Mouse (Mus musculus): ENCODE measurements around the gene Syngr3. TPM values are rescaled to one million over a fixed set of nuclear protein-coding genes. Genes with fewer than 3 reads are reported as not detected.

Gene Syngr3
- total and polyA plus RNA-seq, 3 experiments, result 0.32 to 3.9 (median 0.33) TPM

DNA sequence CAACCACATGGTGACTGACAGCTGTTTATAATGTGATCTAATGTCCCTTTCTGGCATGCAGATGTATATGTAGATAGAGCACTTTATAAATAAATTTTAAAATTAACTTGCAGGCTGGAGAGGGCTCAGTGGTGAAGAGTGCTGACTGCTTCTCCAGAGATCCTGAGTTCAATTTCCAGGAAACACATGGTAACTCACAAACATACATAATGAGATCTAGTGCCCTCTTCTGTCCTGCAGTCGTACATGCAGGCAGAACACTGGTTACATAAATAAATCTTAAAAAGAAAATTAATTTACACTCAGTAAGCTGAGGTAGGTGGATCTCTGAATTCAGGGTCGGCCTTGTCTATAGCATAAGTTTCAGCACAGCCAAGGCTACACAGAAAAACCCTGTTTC lies 18.9 kb upstream of the Syngr3 start:
- in situ Hi-C loops (cut with MboI; ENCODE audit: low pct_ligation_motif_present, low pct_unique_long_range_greater_than_20kb, low sequenced_read_pairs), result no loop called here
- TF ChIP-seq BHLHE40 (IDR thresholded peaks at IDR 0.05; ENCODE audit: low read depth, low read length) (no peak), RAD21 (IDR thresholded peaks at IDR 0.05; ENCODE audit: low read depth, low read length) (peak; percentile 50), TBP (conservative IDR thresholded peaks at IDR 0.05; ENCODE audit: low read depth, low read length) (0 out of 2 replicates have a peak, but pooled peaks have one; percentile 16), ELF1 (IDR thresholded peaks at IDR 0.05; ENCODE audit: low read depth, low read length) (peak; percentile 38; the same call in 1 of the 2 replicates), MEF2A (IDR thresholded peaks at IDR 0.05; ENCODE audit: borderline replicate concordance, low read depth, low read length) (no peak), SMC3 (IDR thresholded peaks at IDR 0.05; ENCODE audit: low read depth, low read length) (peak; percentile 37), CTCF (conservative IDR thresholded peaks at IDR 0.05 in 1 of 2, IDR thresholded peaks at IDR 0.05 in 1 of 2; ENCODE audit: low read depth in 2 of 2, low read length in 2 of 2) (peak; percentile 49 to 72; a peak in 3 of 4 replicates), POLR2A (IDR thresholded peaks at IDR 0.05; ENCODE audit: low read depth, low read length) (no peak), MXI1 (IDR thresholded peaks at IDR 0.05; ENCODE audit: low read depth, low read length) (peak; percentile 79), MAX (IDR thresholded peaks at IDR 0.05; ENCODE audit: low read length) (peak; percentile 62; the same call in 1 of the 2 replicates), SIN3A (IDR thresholded peaks at IDR 0.05; ENCODE audit: low read length) (peak; percentile 54; the same call in 1 of the 2 replicates), TCF12 (IDR thresholded peaks at IDR 0.05; ENCODE audit: low read depth, low read length) (peak; percentile 26; the same call in 1 of the 2 replicates), MAFK (IDR thresholded peaks at IDR 0.05; ENCODE audit: insufficient replicate concordance, low read length) (no peak), MYC (IDR thresholded peaks at IDR 0.05; ENCODE audit: low read depth, low read length) (peak; percentile 97), CHD1 (IDR thresholded peaks at IDR 0.05; ENCODE audit: low read depth, low read length) (no peak)
- peaks cover 14% of the 10 kb centered on the region for H3K79me2 ChIP-seq (replicated peaks; ENCODE audit: control insufficient read depth, extremely low read depth, insufficient read depth, poor library complexity, severe bottlenecking)
- peak overlapping the region; percentile 68 for H3K4me2 ChIP-seq (ENCODE audit: insufficient read depth, low read depth, poor library complexity, severe bottlenecking)
- H3K36me3 ChIP-seq (replicated peaks in 1 of 2; ENCODE audit: control insufficient read depth in 1 of 2, insufficient read depth in 1 of 2, low read length in 1 of 2), result peaks cover 19 to 24% of the 10 kb centered on the region in 2 experiments
- peaks cover 7 to 16% of the 10 kb centered on the region in 2 experiments; a peak in 3 of 4 replicates for H3K4me1 ChIP-seq (ENCODE audit: control insufficient read depth in 1 of 2, insufficient read depth in 2 of 2)
- DNase-seq (ENCODE audit: extremely low read depth), result peak; percentile 66
- dilution Hi-C loops (cut with MboI; ENCODE audit: extremely low pct_ligation_motif_present, extremely low pct_unique_long_range_greater_than_20kb, low sequenced_read_pairs), result no loop called here
- H3K27me3 ChIP-seq (replicated peaks), result no peaks in the 10 kb centered on the region
- no peak overlapping the region for H3K27ac ChIP-seq (ENCODE audit: insufficient read depth, low read depth)
- no peaks in the 10 kb centered on the region for H3K9me3 ChIP-seq (replicated peaks; ENCODE audit: low read length)
- H3K9ac ChIP-seq (ENCODE audit: insufficient read depth, low read depth), result 0 out of 2 replicates have a peak overlapping the region, but pooled peaks have one; percentile 86
- no peak overlapping the region for H3K4me3 ChIP-seq (replicated peaks in 1 of 3; ENCODE audit: low read depth in 2 of 3, low read length in 2 of 3, poor library complexity in 1 of 3)

DNA sequence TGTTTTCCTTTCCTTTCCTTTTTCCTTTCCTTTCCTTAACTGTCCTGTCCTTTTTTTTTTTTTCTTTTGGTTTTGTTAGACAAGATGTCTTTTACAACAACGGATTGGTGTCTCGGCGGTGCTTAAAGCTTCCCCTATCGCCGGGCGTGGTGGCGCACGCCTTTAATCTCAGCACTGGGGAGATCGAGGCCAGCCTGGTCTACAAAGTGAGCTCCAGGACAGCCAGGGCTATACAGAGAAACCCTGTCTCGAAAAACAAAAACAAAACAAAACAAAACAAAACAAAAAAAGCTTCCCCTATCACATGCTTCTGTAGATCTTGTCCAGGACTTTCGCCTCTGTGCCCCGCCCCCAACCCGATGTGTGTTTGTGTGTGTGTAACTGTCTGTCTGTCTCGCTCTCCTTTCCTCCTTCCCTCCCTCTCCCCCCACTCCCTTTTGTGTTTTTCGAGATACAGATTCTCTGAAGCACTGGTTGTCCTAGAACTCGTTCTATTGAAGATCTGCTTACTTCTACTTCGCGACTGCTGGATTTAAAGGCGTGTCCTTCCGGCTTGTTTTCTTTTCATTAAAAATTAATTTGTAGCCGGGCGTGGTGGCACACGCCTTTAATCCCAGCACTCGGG lies 18.2 kb upstream of the Syngr3 start:
- H3K4me1 ChIP-seq (ENCODE audit: control insufficient read depth in 1 of 2, insufficient read depth in 2 of 2), result peaks cover 7 to 19% of the 10 kb centered on the region in 2 experiments; a peak in 3 of 4 replicates
- peaks cover 21 to 27% of the 10 kb centered on the region in 2 experiments for H3K36me3 ChIP-seq (replicated peaks in 1 of 2; ENCODE audit: control insufficient read depth in 1 of 2, insufficient read depth in 1 of 2, low read length in 1 of 2)
- H3K9me3 ChIP-seq (replicated peaks; ENCODE audit: low read length), result no peaks in the 10 kb centered on the region
- peak overlapping the region; percentile 86 for H3K9ac ChIP-seq (ENCODE audit: insufficient read depth, low read depth)
- in situ Hi-C loops (cut with MboI; ENCODE audit: low pct_ligation_motif_present, low pct_unique_long_range_greater_than_20kb, low sequenced_read_pairs) (no loop called here), dilution Hi-C loops (cut with MboI; ENCODE audit: extremely low pct_ligation_motif_present, extremely low pct_unique_long_range_greater_than_20kb, low sequenced_read_pairs) (no loop called here)
- H3K79me2 ChIP-seq (replicated peaks; ENCODE audit: control insufficient read depth, extremely low read depth, insufficient read depth, poor library complexity, severe bottlenecking), result peaks cover 14% of the 10 kb centered on the region
- peak overlapping the region; percentile 68 for H3K4me2 ChIP-seq (ENCODE audit: insufficient read depth, low read depth, poor library complexity, severe bottlenecking)
- TF ChIP-seq CHD2 (IDR thresholded peaks at IDR 0.05; ENCODE audit: low read length) (0 out of 2 replicates have a peak, but pooled peaks have one; percentile 34), MYC (IDR thresholded peaks at IDR 0.05; ENCODE audit: low read depth, low read length) (0 out of 2 replicates have a peak, but pooled peaks have one; percentile 34), ELF1 (IDR thresholded peaks at IDR 0.05; ENCODE audit: low read depth, low read length) (no peak), CHD1 (IDR thresholded peaks at IDR 0.05; ENCODE audit: low read depth, low read length) (no peak), MXI1 (IDR thresholded peaks at IDR 0.05; ENCODE audit: low read depth, low read length) (peak; percentile 85), MAFK (IDR thresholded peaks at IDR 0.05; ENCODE audit: insufficient replicate concordance, low read length) (no peak)
- peak overlapping the region; percentile 52 for H3K27ac ChIP-seq (ENCODE audit: insufficient read depth, low read depth)
- H3K4me3 ChIP-seq (replicated peaks in 1 of 3; ENCODE audit: low read depth in 2 of 3, low read length in 2 of 3, poor library complexity in 1 of 3), result peak overlapping the region; percentile 83 to 96 (median 94)
- no peaks in the 10 kb centered on the region for H3K27me3 ChIP-seq (replicated peaks)
- DNase-seq (ENCODE audit: extremely low read depth), result no peak
